ENCODE assay signal across 23 mouse cellular contexts in the genomic region with DNA sequence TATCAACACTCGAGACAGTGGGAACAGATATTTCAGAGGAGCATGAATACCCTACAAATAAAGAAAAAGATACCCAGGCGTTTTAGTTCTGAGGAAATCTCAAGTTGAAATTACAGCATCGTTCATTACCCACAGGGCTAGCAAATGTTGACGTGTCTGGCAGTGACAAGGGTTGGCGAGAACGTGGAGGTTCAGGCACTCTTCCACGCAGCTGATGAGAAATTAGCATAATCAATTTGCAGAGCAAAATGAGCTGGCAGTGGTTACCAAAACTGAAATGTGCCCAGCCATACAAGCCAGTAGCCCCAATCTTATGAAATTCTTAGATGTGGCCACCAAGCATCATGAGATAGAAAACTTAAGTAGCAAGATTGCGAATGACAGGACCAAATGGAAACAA.
"Had no signal": no experiment of that assay in that cellular context is flagged by ENCODE, and none has a peak within 500 bp of the region (broad histone marks: within the 10 kb centered on the region; RNA-seq: fewer than 3 reads in every experiment).

No protein-coding gene starts in this region.

- DNase-seq: kidney, adult 2 months; kidney, postnatal 25 days; layer of hippocampus, adult 9-11 months; liver; lung, adult 18-20 months; lung, postnatal 10 days; lung, postnatal 36 days; retina, postnatal 1 day; right cerebral cortex, postnatal 25 days; thymus, adult 18-20 months; thymus, postnatal 36 days had no signal

- H3K9me3 ChIP-seq: limb, embryonic 10.5 days; limb, embryonic 13.5 days; liver, embryonic 12.5 days; liver, embryonic 15.5 days; lung, embryonic 15.5 days; megakaryocyte, embryonic 14.5 days; midbrain, embryonic 10.5 days; midbrain, embryonic 13.5 days; neural tube, embryonic 13.5 days had no signal

- H3K27ac ChIP-seq: kidney, postnatal 0 days; limb, embryonic 10.5 days; limb, embryonic 13.5 days; liver, embryonic 12.5 days; liver, embryonic 15.5 days; lung, embryonic 15.5 days; midbrain, embryonic 10.5 days; midbrain, embryonic 13.5 days; neural tube, embryonic 13.5 days had no signal

- H3K4me1 ChIP-seq: liver, embryonic 12.5 days; liver, embryonic 15.5 days; lung, embryonic 15.5 days; midbrain, embryonic 10.5 days; midbrain, embryonic 13.5 days; neural tube, embryonic 13.5 days had no signal

- H3K36me3 ChIP-seq: limb, embryonic 10.5 days; limb, embryonic 13.5 days; liver, embryonic 12.5 days; liver, embryonic 15.5 days; lung, embryonic 15.5 days; midbrain, embryonic 10.5 days; midbrain, embryonic 13.5 days; neural tube, embryonic 13.5 days had no signal

- H3K27me3 ChIP-seq: limb, embryonic 13.5 days; liver, embryonic 12.5 days; liver, embryonic 15.5 days; lung, embryonic 15.5 days; megakaryocyte, embryonic 14.5 days; midbrain, embryonic 13.5 days; neural tube, embryonic 13.5 days had no signal

- H3K4me3 ChIP-seq: limb, embryonic 10.5 days; limb, embryonic 13.5 days; liver, embryonic 12.5 days; liver, embryonic 15.5 days; lung, embryonic 15.5 days; megakaryocyte, embryonic 14.5 days; midbrain, embryonic 10.5 days; midbrain, embryonic 13.5 days; myocyte; neural tube, embryonic 13.5 days had no signal

- H3K4me2 ChIP-seq: limb, embryonic 13.5 days; liver, embryonic 12.5 days; liver, embryonic 15.5 days; lung, embryonic 15.5 days; midbrain, embryonic 13.5 days; neural tube, embryonic 13.5 days had no signal

- ATAC-seq: liver, embryonic 12.5 days; midbrain, embryonic 13.5 days; midbrain, embryonic 16.5 days had no signal

- H3K9ac ChIP-seq: limb, embryonic 13.5 days; liver, embryonic 12.5 days; liver, embryonic 15.5 days; lung, embryonic 15.5 days; midbrain, embryonic 13.5 days; neural tube, embryonic 13.5 days had no signal
